Mouse (Mus musculus) heart, embryonic 12.5 days (tissue): ENCODE results near the gene Ppp1r7. TPM values are rescaled to one million over a fixed set of nuclear protein-coding genes. Genes with fewer than 3 reads are reported as not detected.

ENCODE experiments used
- microRNA-seq: library from miRNA; unstranded; fragments of <30 nt; microRNA quantifications from one replicate; pipeline ENCODE4, GENCODE M21; 2017
- polyA plus RNA-seq: library from polyadenylated mRNA; unstranded; fragments of >200 nt; fragmentation: Nextera tagmentation; extraction: Ambion mirVana; gene quantifications from 2 replicates; pipeline ENCODE4 v1.2.1, GENCODE M21; 2016

Gene Ppp1r7
- polyA plus RNA-seq, 1 experiment from 2014 or later = 65.9 TPM

Small RNAs within 50 kb of the gene (microRNA-seq; reads per million reads assigned to microRNA genes)
- gene Mir6345 (not detected), gene Mir6902 (1.2 reads per million)

Other genes starting within 250 kb of the Ppp1r7 start
- gene Kif1a, start 240.9 kb upstream of the Ppp1r7 start, polyA plus RNA-seq = 7.4 and 7.7 TPM in 2 replicates
- not detected in 2 replicates for gene Agxt, start 207.6 kb upstream of the Ppp1r7 start, polyA plus RNA-seq
- not detected in 2 replicates for gene 2310007B03Rik, start 181.9 kb upstream of the Ppp1r7 start, polyA plus RNA-seq
- 0.11 and 0.17 TPM in 2 replicates for gene Crocc2, start 174.1 kb upstream of the Ppp1r7 start, polyA plus RNA-seq
- 7.2 and 8.1 TPM in 2 replicates for gene Sned1, start 107.0 kb upstream of the Ppp1r7 start, polyA plus RNA-seq
- gene Mterf4, start 36.9 kb upstream of the Ppp1r7 start, polyA plus RNA-seq = 20.2 and 20.7 TPM in 2 replicates
- gene Pask, start 628 bp downstream of the Ppp1r7 start, polyA plus RNA-seq = 9.8 and 10.8 TPM in 2 replicates
- gene Ano7, start 31.1 kb downstream of the Ppp1r7 start, polyA plus RNA-seq = 0.27 and 1.2 TPM in 2 replicates
- 166 and 168 TPM in 2 replicates for gene Hdlbp, start 136.0 kb downstream of the Ppp1r7 start, polyA plus RNA-seq
- 4.2 and 5.4 TPM in 2 replicates for gene Farp2, start 169.2 kb downstream of the Ppp1r7 start, polyA plus RNA-seq